Mouse (Mus musculus) stomach, postnatal 0 days (tissue): ENCODE results near the gene Wt1. TPM values are rescaled to one million over a fixed set of nuclear protein-coding genes. Genes with fewer than 3 reads are reported as not detected.

Experiments used
- ATAC-seq: fragments of 200-750 bp; cut with Nextera tagmentation; 2 replicates; pipeline ENCODE4 v1.8.0; 2017; ENCODE audit not compliant: low FRiP score, low TSS enrichment
- DNase-seq: peaks from one replicate; pipeline ENCODE4 v3.0.0-alpha.2; 2016; ENCODE audit warnings: low spot score
- H3K27ac ChIP-seq: fragments of 300-500 bp; sonication (generic); replicated peaks from 2 replicates; pipeline ENCODE4 v1.5.1; 2014; ENCODE audit warnings: mild to moderate bottlenecking, control low read depth
- H3K27me3 ChIP-seq: fragments of 300-500 bp; sonication (generic); 2 replicates; pipeline ENCODE4 v1.6.1; 2014; ENCODE audit warnings: low read length; ENCODE audit not compliant: control insufficient read depth, insufficient read depth
- H3K36me3 ChIP-seq: fragments of 300-500 bp; sonication (generic); 2 replicates; pipeline ENCODE4 v1.6.1; 2014; ENCODE audit warnings: low read length, mixed read lengths; ENCODE audit not compliant: control insufficient read depth, insufficient read depth
- H3K4me1 ChIP-seq: fragments of 300-500 bp; sonication (generic); replicated peaks from 2 replicates; pipeline ENCODE4 v1.6.1; 2014; ENCODE audit warnings: antibody characterized with exemption; ENCODE audit not compliant: control insufficient read depth, insufficient read depth
- H3K4me2 ChIP-seq: fragments of 300-500 bp; sonication (generic); replicated peaks from 2 replicates; pipeline ENCODE4 v1.6.1; 2014; ENCODE audit warnings: low read depth, mild to moderate bottlenecking, control low read depth, moderate library complexity
- H3K4me3 ChIP-seq: fragments of 300-500 bp; sonication (generic); 2 replicates; pipeline ENCODE4 v1.5.1; 2014; ENCODE audit warnings: low read depth, low read length, control low read depth
- H3K9ac ChIP-seq: fragments of 300-500 bp; sonication (generic); 2 replicates; pipeline ENCODE4 v1.6.1; 2014; ENCODE audit warnings: mild to moderate bottlenecking, low read length, control low read depth, mixed read lengths
- H3K9me3 ChIP-seq: fragments of 300-500 bp; sonication (generic); 2 replicates; pipeline ENCODE4 v1.6.1; 2016; ENCODE audit warnings: low read length; ENCODE audit not compliant: control insufficient read depth
- CTCF ChIP-seq: IDR thresholded peaks from 2 replicates; pipeline ENCODE4 v1.5.1; 2016; ENCODE audit warnings: antibody characterized with exemption, low read depth, mild to moderate bottlenecking, moderate library complexity
- EP300 ChIP-seq: optimal IDR thresholded peaks from 2 replicates; pipeline ENCODE3; 2016; ENCODE audit warnings: antibody characterized with exemption
- WGBS: fragments of 180-500 bp; shearing (Covaris S2); extraction: QIAGEN DNeasy Blood & Tissue Kit; methylation state at CpG from one replicate; pipeline ENCODE4 v1.1.7; 2014; 5-methylcytosine and 5-hydroxymethylcytosine counted together
- polyA plus RNA-seq: library from polyadenylated mRNA; unstranded; fragments of >200 nt; fragmentation: Nextera tagmentation; extraction: Ambion mirVana; gene quantifications from 2 replicates; pipeline ENCODE4 v1.2.1, GENCODE M21; 2015

Gene Wt1
- polyA plus RNA-seq, 1 experiment from 2014 or later = 3.6 TPM

GRCm38 (mm10) chr2:105100541-105100940 is 25.8 kb upstream of the Wt1 start:
- Histone ChIP-seq H3K4me1 (no peaks in the 10 kb centered on the region), H3K9me3 (no peaks in the 10 kb centered on the region), H3K4me3 (no peak overlapping the region), H3K27ac (no peak overlapping the region), H3K4me2 (no peak overlapping the region), H3K27me3 (no peaks in the 10 kb centered on the region), H3K9ac (no peak overlapping the region), H3K36me3 (no peaks in the 10 kb centered on the region)
- no peak for DNase-seq
- WGBS = 47% methylated on average over 7 of the region's 7 CpGs
- no peak for TF ChIP-seq EP300
- no peak for TF ChIP-seq CTCF
- no peak for ATAC-seq

- Histone ChIP-seq H3K4me3 (no peak overlapping the region), H3K36me3 (no peaks in the 10 kb centered on the region), H3K4me2 (no peak overlapping the region), H3K4me1 (no peaks in the 10 kb centered on the region), H3K27ac (no peak overlapping the region), H3K9ac (no peak overlapping the region), H3K9me3 (no peaks in the 10 kb centered on the region), H3K27me3 (no peaks in the 10 kb centered on the region)
- 22% methylated on average over 6 of the region's 6 CpGs for WGBS
- TF ChIP-seq EP300 (no peak), CTCF (peak; percentile 48)
- ATAC-seq (no peak), DNase-seq (peak; percentile 27)
Measured at GRCm38 (mm10) chr2:105108703-105109158, 17.6 kb upstream of the Wt1 start.

- DNase-seq = no peak
- no peaks in the 10 kb centered on the region for H3K36me3 ChIP-seq
- TF ChIP-seq CTCF (no peak), EP300 (no peak)
- H3K4me3 ChIP-seq = no peak overlapping the region
- no peaks in the 10 kb centered on the region for H3K9me3 ChIP-seq
- 40% methylated on average over 9 of the region's 9 CpGs for WGBS
- ATAC-seq = no peak
- no peaks in the 10 kb centered on the region for H3K4me1 ChIP-seq
- H3K27ac ChIP-seq = no peak overlapping the region
- H3K4me2 ChIP-seq = no peak overlapping the region
- H3K27me3 ChIP-seq = no peaks in the 10 kb centered on the region
- H3K9ac ChIP-seq = no peak overlapping the region
Measured at GRCm38 (mm10) chr2:105114074-105114473, 12.3 kb upstream of the Wt1 start.

GRCm38 (mm10) chr2:105117669-105118068 is 8.7 kb upstream of the Wt1 start:
- no peaks in the 10 kb centered on the region for H3K4me1 ChIP-seq
- no peak overlapping the region for H3K9ac ChIP-seq
- H3K9me3 ChIP-seq = no peaks in the 10 kb centered on the region
- H3K4me3 ChIP-seq = no peak overlapping the region
- WGBS = 32% methylated on average over 8 of the region's 8 CpGs
- no peaks in the 10 kb centered on the region; the same call in 1 of the 2 replicates for H3K27me3 ChIP-seq
- no peak for ATAC-seq
- no peak for TF ChIP-seq CTCF
- H3K36me3 ChIP-seq = no peaks in the 10 kb centered on the region
- H3K27ac ChIP-seq = no peak overlapping the region
- no peak overlapping the region for H3K4me2 ChIP-seq
- no peak for DNase-seq

- H3K4me1 ChIP-seq = no peaks in the 10 kb centered on the region
- no peak overlapping the region for H3K4me2 ChIP-seq
- H3K27ac ChIP-seq = no peak overlapping the region
- H3K9me3 ChIP-seq = no peaks in the 10 kb centered on the region
- ATAC-seq = no peak
- WGBS = 17% methylated on average over 8 of the region's 8 CpGs
- peaks cover 31% of the 10 kb centered on the region for H3K27me3 ChIP-seq
- TF ChIP-seq CTCF (no peak), EP300 (no peak)
- no peak overlapping the region for H3K4me3 ChIP-seq
- H3K9ac ChIP-seq = no peak overlapping the region
- DNase-seq = no peak
- H3K36me3 ChIP-seq = no peaks in the 10 kb centered on the region
Measured at GRCm38 (mm10) chr2:105122216-105122615, 4.1 kb upstream of the Wt1 start.

GRCm38 (mm10) chr2:105122886-105123285 is 3.4 kb upstream of the Wt1 start:
- no peak for ATAC-seq
- H3K9me3 ChIP-seq = no peaks in the 10 kb centered on the region
- H3K4me2 ChIP-seq = peak overlapping the region; percentile 20; the same call in 1 of the 2 replicates
- WGBS = 7% methylated on average over 27 of the region's 27 CpGs
- no peak for TF ChIP-seq EP300
- no peak for TF ChIP-seq CTCF
- no peaks in the 10 kb centered on the region for H3K36me3 ChIP-seq
- no peak overlapping the region for H3K27ac ChIP-seq
- no peak for DNase-seq
- no peak overlapping the region for H3K9ac ChIP-seq
- H3K4me3 ChIP-seq = peak overlapping the region; percentile 12; the same call in 1 of the 2 replicates
- H3K4me1 ChIP-seq = no peaks in the 10 kb centered on the region
- H3K27me3 ChIP-seq = peaks cover 33% of the 10 kb centered on the region
